Mouse (Mus musculus) embryonic facial prominence, embryonic 14.5 days (tissue): ENCODE results near the gene Canx. TPM values are rescaled to one million over a fixed set of nuclear protein-coding genes. Genes with fewer than 3 reads are reported as not detected.
A peak's percentile ranks its signal among the peaks of the same experiment; 100 is the strongest.

Experiments
- ATAC-seq: fragments of 200-750 bp; cut with Nextera tagmentation; 2 replicates; pipeline ENCODE4 v1.8.0; 2017; ENCODE audit warnings: low read depth, moderate number of reproducible peaks, moderate TSS enrichment
- DNase-seq: peaks from one replicate; pipeline ENCODE4 v3.0.0-alpha.2; 2015; ENCODE audit warnings: low spot score
- H3K27ac ChIP-seq: fragments of 300-500 bp; sonication (generic); replicated peaks from 2 replicates; pipeline ENCODE4 v1.5.1; 2014; ENCODE audit warnings: low read depth, mild to moderate bottlenecking, low read length, moderate library complexity
- H3K27me3 ChIP-seq: fragments of 300-500 bp; sonication (generic); replicated peaks from 2 replicates; pipeline ENCODE4 v1.6.1; 2014; ENCODE audit warnings: low read length; ENCODE audit not compliant: control insufficient read depth, insufficient read depth
- H3K36me3 ChIP-seq: fragments of 300-500 bp; sonication (generic); 2 replicates; pipeline ENCODE4 v1.6.1; 2014; ENCODE audit warnings: low read length, mixed read lengths; ENCODE audit not compliant: control insufficient read depth, insufficient read depth
- H3K4me1 ChIP-seq: fragments of 300-500 bp; sonication (generic); 2 replicates; pipeline ENCODE4 v1.6.1; 2014; ENCODE audit warnings: antibody characterized with exemption, low read length; ENCODE audit not compliant: control insufficient read depth, insufficient read depth
- H3K4me2 ChIP-seq: fragments of 300-500 bp; sonication (generic); 2 replicates; pipeline ENCODE4 v1.6.1; 2014; ENCODE audit warnings: low read depth, mild to moderate bottlenecking, low read length, moderate library complexity, mixed read lengths
- H3K4me3 ChIP-seq: fragments of 300-500 bp; sonication (generic); 2 replicates; pipeline ENCODE4 v1.5.1; 2014; ENCODE audit warnings: low read depth, mild to moderate bottlenecking, low read length
- H3K9ac ChIP-seq: fragments of 300-500 bp; sonication (generic); 2 replicates; pipeline ENCODE4 v1.6.1; 2014; ENCODE audit warnings: low read depth, mild to moderate bottlenecking, low read length, moderate library complexity, mixed read lengths
- H3K9me3 ChIP-seq: fragments of 300-500 bp; sonication (generic); 2 replicates; pipeline ENCODE4 v1.6.1; 2016; ENCODE audit warnings: low read length; ENCODE audit not compliant: control insufficient read depth
- WGBS: fragments of 180-500 bp; shearing (Covaris S2); extraction: QIAGEN DNeasy Blood & Tissue Kit; methylation state at CpG from one replicate; pipeline ENCODE4 v1.1.7; 2014; 5-methylcytosine and 5-hydroxymethylcytosine counted together
- polyA plus RNA-seq: library from polyadenylated mRNA; unstranded; fragments of >200 nt; fragmentation: Nextera tagmentation; extraction: Ambion mirVana; gene quantifications from 2 replicates; pipeline ENCODE4 v1.2.1, GENCODE M21; 2014

Gene Canx
- polyA plus RNA-seq: 258 and 271 TPM in 2 replicates

- ATAC-seq (peak; percentile 98), DNase-seq (peak; percentile 100)
- Histone ChIP-seq H3K36me3 (no peaks in the 10 kb centered on the region), H3K27me3 (no peaks in the 10 kb centered on the region), H3K9me3 (no peaks in the 10 kb centered on the region), H3K4me3 (peak within 1 kb of the TSS; percentile 96), H3K9ac (peak within 1 kb of the TSS; percentile 99), H3K4me2 (peak within 1 kb of the TSS; percentile 81), H3K4me1 (peaks cover 21% of the 10 kb centered on the region), H3K27ac (peak within 1 kb of the TSS; percentile 92)
- WGBS: under 1% methylated on average over 49 of the region's 64 CpGs
Observed at GRCm38 (mm10) chr11:50325496-50326301, at the start of gene Canx. Canx (minus strand) TSS chr11:50325673.

DNA sequence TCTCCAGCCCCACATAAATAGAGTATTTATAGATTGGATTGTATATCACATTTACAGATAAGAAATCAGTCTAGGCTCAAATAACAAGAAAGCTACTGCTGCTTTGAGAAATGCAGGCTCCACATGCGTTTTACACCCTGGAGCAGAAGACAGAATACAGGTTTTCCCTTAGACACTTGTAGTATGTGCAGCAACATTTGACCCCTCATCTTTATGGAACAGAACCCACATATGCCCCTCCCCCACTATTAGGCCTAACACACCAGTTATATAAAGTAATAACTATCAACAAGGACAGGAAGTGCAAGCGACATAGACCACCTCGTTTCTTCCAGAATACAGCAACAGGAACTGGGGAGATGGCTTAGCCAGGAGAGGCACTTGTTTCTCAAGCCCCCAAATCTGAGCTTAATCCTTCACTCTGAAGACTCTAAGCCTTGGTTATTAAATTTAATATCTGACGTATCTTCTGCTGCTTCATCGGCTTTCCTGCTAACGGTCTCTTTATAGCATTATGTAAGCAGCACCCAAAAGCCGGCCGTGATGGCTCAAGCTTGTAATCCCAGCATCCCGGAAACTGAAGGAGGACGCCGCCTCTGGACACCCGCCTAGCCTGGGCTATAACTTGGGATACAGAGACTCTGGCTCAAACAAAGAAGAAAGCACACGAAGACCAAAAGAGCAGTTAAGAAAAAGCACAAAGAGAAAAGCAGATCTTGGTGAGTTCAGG, 49.0 kb upstream of the Canx start:
- Histone ChIP-seq H3K4me1 (peaks cover 11% of the 10 kb centered on the region), H3K4me3 (no peak overlapping the region), H3K27me3 (no peaks in the 10 kb centered on the region), H3K36me3 (peaks cover 11% of the 10 kb centered on the region), H3K9ac (no peak overlapping the region), H3K9me3 (no peaks in the 10 kb centered on the region), H3K27ac (no peak overlapping the region), H3K4me2 (no peak overlapping the region)
- no peak for DNase-seq
- no peak for ATAC-seq
- WGBS: 88% methylated on average over 13 of the region's 13 CpGs

- DNase-seq: no peak
- Histone ChIP-seq H3K27me3 (no peaks in the 10 kb centered on the region), H3K4me2 (no peak overlapping the region), H3K36me3 (peaks cover 3% of the 10 kb centered on the region; the same call in 1 of the 2 replicates), H3K4me1 (peaks cover 5% of the 10 kb centered on the region), H3K9ac (no peak overlapping the region), H3K27ac (no peak overlapping the region), H3K4me3 (no peak overlapping the region), H3K9me3 (no peaks in the 10 kb centered on the region)
- no peak for ATAC-seq
- 94% methylated on average over 1 of the region's 1 CpGs for WGBS
Observed at GRCm38 (mm10) chr11:50373621-50374020, 48.1 kb upstream of the Canx start.

GRCm38 (mm10) chr11:50373086-50373485, 47.6 kb upstream of the Canx start:
- no peak overlapping the region for H3K4me2 ChIP-seq
- H3K9ac ChIP-seq: no peak overlapping the region
- no peaks in the 10 kb centered on the region for H3K27me3 ChIP-seq
- H3K36me3 ChIP-seq: no peaks in the 10 kb centered on the region
- ATAC-seq (no peak), DNase-seq (no peak)
- no peaks in the 10 kb centered on the region for H3K9me3 ChIP-seq
- peaks cover 5% of the 10 kb centered on the region for H3K4me1 ChIP-seq
- no peak overlapping the region for H3K4me3 ChIP-seq
- H3K27ac ChIP-seq: no peak overlapping the region

DNA sequence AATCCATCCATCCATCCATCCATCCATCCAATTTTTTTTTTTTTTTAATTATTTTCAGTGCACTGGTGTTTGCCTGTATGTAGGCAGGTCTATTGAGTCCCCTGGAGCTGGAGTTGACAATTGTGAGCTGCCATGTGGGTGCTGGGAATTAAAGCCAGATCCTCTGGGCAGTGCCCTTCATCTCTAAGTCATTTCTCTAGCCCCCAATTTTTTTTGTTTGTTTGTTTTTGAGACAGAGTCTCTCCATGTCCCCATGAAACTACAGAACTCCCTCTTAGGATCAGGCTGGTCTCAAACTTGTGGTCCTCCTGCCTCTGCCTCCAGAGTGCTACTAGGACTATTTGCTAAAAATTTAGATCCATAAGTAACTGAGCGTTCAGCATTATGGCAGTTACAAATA, 46.4 kb upstream of the Canx start:
- Histone ChIP-seq H3K4me1 (peaks cover 5% of the 10 kb centered on the region), H3K27me3 (no peaks in the 10 kb centered on the region), H3K27ac (no peak overlapping the region; the same call in 1 of the 2 replicates), H3K4me2 (peak overlapping the region; percentile 76; the same call in 1 of the 2 replicates), H3K4me3 (peak overlapping the region; percentile 36; the same call in 1 of the 2 replicates), H3K9ac (no peak overlapping the region; the same call in 1 of the 2 replicates), H3K9me3 (no peaks in the 10 kb centered on the region), H3K36me3 (no peaks in the 10 kb centered on the region)
- DNase-seq (no peak), ATAC-seq (no peak)
- 85% methylated on average over 1 of the region's 1 CpGs for WGBS

DNA sequence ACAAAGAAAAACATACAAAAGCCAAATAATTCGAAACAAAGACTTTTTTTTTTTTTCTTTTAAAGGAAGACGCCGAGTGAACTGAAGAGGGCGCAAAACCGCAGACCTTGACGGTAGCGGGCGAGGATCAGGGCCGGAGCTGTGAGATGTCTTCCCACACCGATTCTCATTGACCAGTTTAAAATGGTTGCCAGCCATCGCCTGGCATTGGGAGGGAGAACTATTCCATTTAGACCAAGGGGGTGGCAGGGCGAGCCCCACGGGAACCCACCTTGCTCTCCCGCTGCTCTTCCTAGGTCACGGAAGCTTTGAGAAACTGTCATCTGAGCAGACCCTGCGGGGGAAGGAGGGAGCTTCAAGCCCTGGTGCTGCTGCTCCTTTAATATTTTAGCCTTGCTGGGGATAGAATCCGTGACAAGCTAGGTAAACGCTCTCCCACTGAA, 45.9 kb upstream of the Canx start:
- peak overlapping the region; percentile 52 for H3K27ac ChIP-seq
- ATAC-seq: peak; percentile 56; the same call in 1 of the 2 replicates
- WGBS: under 1% methylated on average over 18 of the region's 18 CpGs

GRCm38 (mm10) chr11:50370969-50371368, 45.5 kb upstream of the Canx start:
- no peaks in the 10 kb centered on the region for H3K9me3 ChIP-seq
- peak overlapping the region; percentile 52; the same call in 1 of the 2 replicates for H3K27ac ChIP-seq
- no peak for DNase-seq
- H3K4me2 ChIP-seq: peak overlapping the region; percentile 76
- no peaks in the 10 kb centered on the region; the same call in 1 of the 2 replicates for H3K4me1 ChIP-seq
- WGBS: 67% methylated on average over 4 of the region's 4 CpGs
- no peaks in the 10 kb centered on the region for H3K27me3 ChIP-seq
- no peak for ATAC-seq
- H3K36me3 ChIP-seq: no peaks in the 10 kb centered on the region
- peak overlapping the region; percentile 72; the same call in 1 of the 2 replicates for H3K9ac ChIP-seq
- peak overlapping the region; percentile 36 for H3K4me3 ChIP-seq

More for the DNA sequence above, 45.9 kb upstream of the Canx start:
- H3K4me2 ChIP-seq: peak overlapping the region; percentile 76
- H3K36me3 ChIP-seq: no peaks in the 10 kb centered on the region
- H3K27me3 ChIP-seq: no peaks in the 10 kb centered on the region
- DNase-seq: peak; percentile 74
- H3K9ac ChIP-seq: peak overlapping the region; percentile 72
- H3K9me3 ChIP-seq: no peaks in the 10 kb centered on the region
- peaks cover 2% of the 10 kb centered on the region for H3K4me1 ChIP-seq
- peak overlapping the region; percentile 36 for H3K4me3 ChIP-seq

GRCm38 (mm10) chr11:50369360-50369911, 44.0 kb upstream of the Canx start:
- no peak overlapping the region for H3K27ac ChIP-seq
- no peaks in the 10 kb centered on the region for H3K9me3 ChIP-seq
- H3K4me2 ChIP-seq: no peak overlapping the region
- no peaks in the 10 kb centered on the region; the same call in 1 of the 2 replicates for H3K4me1 ChIP-seq
- H3K36me3 ChIP-seq: no peaks in the 10 kb centered on the region
- ATAC-seq (no peak), DNase-seq (no peak)
- no peak overlapping the region for H3K9ac ChIP-seq
- 81% methylated on average over 5 of the region's 5 CpGs for WGBS
- no peak overlapping the region for H3K4me3 ChIP-seq
- no peaks in the 10 kb centered on the region for H3K27me3 ChIP-seq
